Mouse (Mus musculus): ENCODE data around the gene Cntrl. TPM values are rescaled to one million over a fixed set of nuclear protein-coding genes. Genes with fewer than 3 reads are reported as not detected.
A peak's percentile ranks its signal among the peaks of the same experiment; 100 is the strongest.

Gene Cntrl
- polyA plus RNA-seq, 1 experiment from 2014 or later = 30.8 TPM

DNA sequence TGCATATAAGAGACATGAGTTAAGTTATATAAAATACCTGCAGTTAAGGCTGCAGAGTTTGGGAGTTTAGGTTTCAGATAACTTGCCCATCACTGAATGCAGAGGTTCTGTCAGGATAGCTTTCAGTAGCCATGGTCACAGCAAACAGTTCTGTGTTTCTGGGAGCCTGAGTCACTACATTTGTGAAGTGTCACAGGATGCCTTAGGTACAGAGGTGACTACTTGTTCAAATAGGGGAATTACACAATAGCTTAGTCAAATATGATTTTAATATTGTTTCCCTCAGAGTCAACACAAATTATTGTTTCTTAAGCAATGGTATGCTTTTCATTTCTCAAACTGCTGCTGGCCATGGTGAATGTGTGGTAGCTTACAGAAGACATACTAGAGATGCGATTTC, 40.2 kb upstream of the Cntrl start:
- no peak overlapping the region for H3K4me2 ChIP-seq
- 90% methylated on average over 1 of the region's 1 CpGs for WGBS
- H3K4me1 ChIP-seq (ENCODE audit: insufficient read depth) = no peaks in the 10 kb centered on the region
- H3K9me3 ChIP-seq (ENCODE audit: low read depth, low read length) = peaks cover 4% of the 10 kb centered on the region; the same call in 1 of the 2 replicates
- H3K27ac ChIP-seq (ENCODE audit: low read depth) = no peak overlapping the region
- no peak overlapping the region for H3K4me3 ChIP-seq (ENCODE audit: low read depth, low read length)
- ATAC-seq (ENCODE audit: insufficient read depth) (no peak), DNase-seq (no peak)
- no peaks in the 10 kb centered on the region for H3K36me3 ChIP-seq (ENCODE audit: insufficient read depth)
- H3K9ac ChIP-seq = no peak overlapping the region
- H3K27me3 ChIP-seq (ENCODE audit: insufficient read depth, low read length) = no peaks in the 10 kb centered on the region
- no peak for TF ChIP-seq CTCF (IDR thresholded peaks at IDR 0.05; ENCODE audit: low read depth)

DNA sequence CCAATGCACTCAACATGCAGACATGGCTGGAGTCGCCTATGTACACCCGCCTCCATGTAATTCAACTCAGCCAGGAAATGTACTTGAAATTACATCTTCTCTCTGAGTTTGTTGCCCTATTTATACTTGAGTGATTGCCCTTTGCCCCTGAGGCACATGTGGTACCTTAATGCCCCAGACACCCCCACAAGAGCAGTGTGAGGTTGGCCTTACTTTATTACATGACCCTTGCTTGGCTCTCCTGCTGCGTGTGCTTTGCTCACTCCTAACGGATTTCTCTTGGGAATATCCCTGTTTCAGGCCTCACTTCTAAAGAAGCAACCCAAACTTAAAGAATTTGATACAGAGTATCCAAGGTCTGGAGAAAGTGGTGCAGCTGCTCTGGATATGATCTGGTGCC, 39.0 kb upstream of the Cntrl start:
- Histone ChIP-seq H3K36me3 (ENCODE audit: insufficient read depth) (no peaks in the 10 kb centered on the region), H3K4me1 (ENCODE audit: insufficient read depth) (no peaks in the 10 kb centered on the region), H3K27ac (ENCODE audit: low read depth) (no peak overlapping the region), H3K4me3 (ENCODE audit: low read depth, low read length) (no peak overlapping the region), H3K4me2 (no peak overlapping the region), H3K27me3 (ENCODE audit: insufficient read depth, low read length) (no peaks in the 10 kb centered on the region), H3K9me3 (ENCODE audit: low read depth, low read length) (peaks cover 4% of the 10 kb centered on the region; the same call in 1 of the 2 replicates), H3K9ac (no peak overlapping the region)
- WGBS = 78% methylated on average over 4 of the region's 4 CpGs
- TF ChIP-seq CTCF (IDR thresholded peaks at IDR 0.05; ENCODE audit: low read depth) = no peak
- DNase-seq = no peak
- no peak for ATAC-seq (ENCODE audit: insufficient read depth)

DNA sequence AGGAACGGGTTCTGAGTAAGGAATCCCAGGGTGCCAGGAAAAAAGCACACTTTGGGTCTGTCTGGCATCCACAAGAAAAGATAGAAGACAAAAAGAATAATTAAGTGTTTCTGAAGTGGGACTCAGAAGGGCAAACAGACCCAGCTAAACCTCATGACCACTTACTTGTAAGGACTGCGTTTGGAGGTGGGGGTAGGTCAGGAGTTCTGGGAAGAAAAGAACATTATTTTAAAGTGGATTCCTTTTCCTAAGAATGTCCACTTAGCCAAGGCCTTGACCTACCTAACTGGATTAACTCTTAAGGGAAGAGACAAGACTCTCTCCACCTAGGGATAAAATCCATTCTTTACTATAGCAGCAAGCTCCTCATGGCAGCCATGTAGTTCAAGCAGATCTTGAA, 36.7 kb upstream of the Cntrl start:
- Histone ChIP-seq H3K36me3 (ENCODE audit: insufficient read depth) (no peaks in the 10 kb centered on the region), H3K4me2 (no peak overlapping the region), H3K4me1 (ENCODE audit: insufficient read depth) (no peaks in the 10 kb centered on the region), H3K9me3 (ENCODE audit: low read depth, low read length) (peaks cover 4% of the 10 kb centered on the region; the same call in 1 of the 2 replicates), H3K27ac (ENCODE audit: low read depth) (peak overlapping the region; percentile 19; the same call in 1 of the 2 replicates), H3K9ac (no peak overlapping the region), H3K27me3 (ENCODE audit: insufficient read depth, low read length) (no peaks in the 10 kb centered on the region), H3K4me3 (ENCODE audit: low read depth, low read length) (no peak overlapping the region)
- WGBS = 24% methylated on average over 2 of the region's 2 CpGs
- ATAC-seq (ENCODE audit: insufficient read depth) (no peak), DNase-seq (no peak)
- no peak for TF ChIP-seq CTCF (IDR thresholded peaks at IDR 0.05; ENCODE audit: low read depth)

DNA sequence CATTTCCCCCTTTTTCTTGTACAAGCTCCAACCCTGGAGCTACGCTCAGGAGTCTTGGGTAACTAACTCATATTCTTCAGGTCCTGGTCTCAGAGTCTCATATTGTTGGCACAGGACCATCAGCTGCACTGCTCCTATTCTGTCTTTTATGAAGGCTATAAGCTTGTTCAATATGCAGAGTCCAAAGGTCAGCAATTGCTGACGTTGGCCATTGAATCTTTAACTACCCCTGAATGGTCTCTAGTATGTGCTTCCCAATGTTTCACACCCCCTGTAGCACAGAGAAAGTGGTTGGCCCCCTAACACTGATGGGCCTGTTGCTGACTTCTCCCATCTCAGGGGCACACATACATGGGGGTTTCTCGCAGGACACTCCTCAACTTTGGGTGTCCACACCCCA, 35.0 kb upstream of the Cntrl start:
- 86% methylated on average over 3 of the region's 3 CpGs for WGBS
- peaks cover 4% of the 10 kb centered on the region; the same call in 1 of the 2 replicates for H3K9me3 ChIP-seq (ENCODE audit: low read depth, low read length)
- no peak for TF ChIP-seq CTCF (IDR thresholded peaks at IDR 0.05; ENCODE audit: low read depth)
- H3K4me2 ChIP-seq = no peak overlapping the region
- no peaks in the 10 kb centered on the region for H3K4me1 ChIP-seq (ENCODE audit: insufficient read depth)
- H3K4me3 ChIP-seq (ENCODE audit: low read depth, low read length) = no peak overlapping the region
- H3K36me3 ChIP-seq (ENCODE audit: insufficient read depth) = no peaks in the 10 kb centered on the region
- no peak for ATAC-seq (ENCODE audit: insufficient read depth)
- no peak overlapping the region for H3K9ac ChIP-seq
- no peaks in the 10 kb centered on the region for H3K27me3 ChIP-seq (ENCODE audit: insufficient read depth, low read length)
- no peak for DNase-seq
- H3K27ac ChIP-seq (ENCODE audit: low read depth) = no peak overlapping the region

DNA sequence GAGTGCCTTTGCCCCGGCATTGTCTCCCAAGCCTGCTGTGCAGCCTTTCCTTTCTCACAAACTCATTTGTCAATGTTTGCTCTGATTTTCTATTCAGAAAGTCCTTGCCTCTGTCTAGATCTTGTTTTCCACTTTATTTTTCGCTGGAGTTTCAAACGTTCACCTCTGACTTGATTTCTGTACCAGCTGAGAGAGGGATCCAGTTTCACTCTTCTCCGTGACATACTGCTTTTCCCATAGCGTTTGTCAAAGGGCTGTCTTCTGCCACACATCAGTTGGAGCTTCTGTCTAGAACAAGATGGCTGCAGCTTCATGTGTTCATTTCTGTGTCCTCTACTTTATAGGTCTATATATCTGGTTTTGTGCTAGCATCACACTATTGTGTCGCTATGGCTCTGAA, 30.1 kb upstream of the Cntrl start:
- H3K27ac ChIP-seq (ENCODE audit: low read depth) = no peak overlapping the region
- H3K27me3 ChIP-seq (ENCODE audit: insufficient read depth, low read length) = no peaks in the 10 kb centered on the region
- H3K36me3 ChIP-seq (ENCODE audit: insufficient read depth) = no peaks in the 10 kb centered on the region
- ATAC-seq (ENCODE audit: insufficient read depth) (no peak), DNase-seq (no peak)
- H3K4me1 ChIP-seq (ENCODE audit: insufficient read depth) = no peaks in the 10 kb centered on the region
- no peak overlapping the region for H3K9ac ChIP-seq
- no peaks in the 10 kb centered on the region for H3K9me3 ChIP-seq (ENCODE audit: low read depth, low read length)
- WGBS = 56% methylated on average over 6 of the region's 6 CpGs
- H3K4me3 ChIP-seq (ENCODE audit: low read depth, low read length) = no peak overlapping the region
- no peak overlapping the region for H3K4me2 ChIP-seq
- TF ChIP-seq CTCF (IDR thresholded peaks at IDR 0.05; ENCODE audit: low read depth) = no peak

DNA sequence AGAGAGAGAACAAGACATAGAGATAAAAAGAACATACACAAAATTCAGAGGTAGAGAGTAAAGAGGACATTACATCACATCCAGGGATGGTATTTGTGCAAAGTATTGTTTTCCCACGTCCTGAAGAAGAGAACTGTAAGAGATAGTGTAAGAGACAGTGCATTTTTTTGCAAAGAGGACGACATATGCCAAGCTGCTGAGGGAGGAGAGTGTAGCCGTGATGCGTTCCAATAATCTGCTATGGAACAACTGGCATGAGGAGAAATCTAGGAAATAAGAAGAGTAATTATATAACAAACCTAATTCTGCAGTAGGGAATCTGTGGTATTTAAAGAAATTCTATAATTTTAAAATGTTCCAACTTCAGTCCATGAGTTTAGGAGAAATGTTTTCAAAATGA, 21.9 kb upstream of the Cntrl start:
- H3K27ac ChIP-seq (ENCODE audit: low read depth) = no peak overlapping the region
- WGBS = 65% methylated on average over 4 of the region's 4 CpGs
- TF ChIP-seq CTCF (IDR thresholded peaks at IDR 0.05; ENCODE audit: low read depth) = no peak
- no peak overlapping the region for H3K9ac ChIP-seq
- H3K36me3 ChIP-seq (ENCODE audit: insufficient read depth) = no peaks in the 10 kb centered on the region
- no peaks in the 10 kb centered on the region for H3K27me3 ChIP-seq (ENCODE audit: insufficient read depth, low read length)
- no peak for DNase-seq
- H3K4me3 ChIP-seq (ENCODE audit: low read depth, low read length) = no peak overlapping the region
- no peak overlapping the region for H3K4me2 ChIP-seq
- H3K4me1 ChIP-seq (ENCODE audit: insufficient read depth) = no peaks in the 10 kb centered on the region
- no peak for ATAC-seq (ENCODE audit: insufficient read depth)
- no peaks in the 10 kb centered on the region for H3K9me3 ChIP-seq (ENCODE audit: low read depth, low read length)

DNA sequence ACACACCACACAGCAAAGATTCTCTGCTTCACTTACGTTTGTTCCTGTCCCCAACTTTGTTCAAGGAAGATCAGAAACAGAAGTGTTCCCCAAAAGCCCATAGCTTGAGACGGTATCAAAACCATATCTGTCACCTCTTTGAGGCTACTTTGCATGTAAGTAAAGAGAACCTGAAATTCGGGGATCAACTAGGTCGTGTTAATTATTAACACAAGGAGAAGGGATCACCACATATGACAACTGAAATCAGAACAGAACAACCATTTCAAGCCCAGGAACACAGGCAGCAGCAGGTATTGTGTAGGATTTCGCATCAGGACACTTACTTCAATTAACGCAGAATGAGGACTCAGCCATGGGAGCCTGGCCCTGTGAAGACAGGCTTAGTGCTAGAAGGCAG, 8.8 kb upstream of the Cntrl start:
- no peak overlapping the region for H3K9ac ChIP-seq
- no peak overlapping the region for H3K4me3 ChIP-seq (ENCODE audit: low read depth, low read length)
- 63% methylated on average over 6 of the region's 6 CpGs for WGBS
- DNase-seq (no peak), ATAC-seq (ENCODE audit: insufficient read depth) (no peak)
- TF ChIP-seq CTCF (IDR thresholded peaks at IDR 0.05; ENCODE audit: low read depth) = no peak
- H3K9me3 ChIP-seq (ENCODE audit: low read depth, low read length) = no peaks in the 10 kb centered on the region
- H3K4me1 ChIP-seq (ENCODE audit: insufficient read depth) = no peaks in the 10 kb centered on the region
- no peak overlapping the region for H3K27ac ChIP-seq (ENCODE audit: low read depth)
- no peak overlapping the region for H3K4me2 ChIP-seq
- no peaks in the 10 kb centered on the region for H3K36me3 ChIP-seq (ENCODE audit: insufficient read depth)
- H3K27me3 ChIP-seq (ENCODE audit: insufficient read depth, low read length) = no peaks in the 10 kb centered on the region

DNA sequence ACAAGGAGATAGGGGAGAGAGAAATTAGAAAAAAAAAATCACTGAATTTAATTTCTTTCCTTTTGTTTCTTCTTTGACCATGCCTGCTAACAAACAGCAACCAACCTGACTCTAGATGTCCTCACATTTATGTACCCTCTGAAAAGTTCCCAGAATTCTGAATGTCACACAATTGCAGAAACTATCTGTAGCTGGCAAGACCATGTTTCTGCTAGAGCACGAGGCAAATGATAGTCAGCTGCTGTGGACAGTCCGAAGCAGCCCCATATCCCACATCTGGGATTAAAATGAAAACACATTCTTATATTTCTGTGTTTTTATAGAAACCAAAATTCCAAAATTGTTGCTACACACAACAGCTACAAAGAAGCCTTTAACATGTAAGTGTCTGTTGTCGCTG, 7.8 kb upstream of the Cntrl start, which contains the start of gene AI182371:
Gene AI182371 (minus strand): TSS at position 101 of the 400 bp plus-strand sequence.
- no peak for TF ChIP-seq CTCF (IDR thresholded peaks at IDR 0.05; ENCODE audit: low read depth)

More for the DNA sequence above, 7.8 kb upstream of the Cntrl start, which contains the start of gene AI182371:
- no peaks in the 10 kb centered on the region for H3K36me3 ChIP-seq (ENCODE audit: insufficient read depth)
- DNase-seq = no peak
- no peak for ATAC-seq (ENCODE audit: insufficient read depth)
- WGBS = 94% methylated on average over 3 of the region's 3 CpGs
- no peak within 1 kb of the TSS for H3K4me2 ChIP-seq
- H3K27ac ChIP-seq (ENCODE audit: low read depth) = no peak within 1 kb of the TSS
- no peaks in the 10 kb centered on the region for H3K27me3 ChIP-seq (ENCODE audit: insufficient read depth, low read length)
- H3K4me1 ChIP-seq (ENCODE audit: insufficient read depth) = no peaks in the 10 kb centered on the region
- no peaks in the 10 kb centered on the region for H3K9me3 ChIP-seq (ENCODE audit: low read depth, low read length)
- no peak within 1 kb of the TSS for H3K9ac ChIP-seq
- H3K4me3 ChIP-seq (ENCODE audit: low read depth, low read length) = no peak within 1 kb of the TSS
